Mouse (Mus musculus): ENCODE results near the gene Pcna.
"Not testable (repeated sequence)": the region's sequence is repeated elsewhere in the genome, so short reads cannot be mapped to it uniquely, and the experiment has no call there.

The Pcna gene

DNA sequence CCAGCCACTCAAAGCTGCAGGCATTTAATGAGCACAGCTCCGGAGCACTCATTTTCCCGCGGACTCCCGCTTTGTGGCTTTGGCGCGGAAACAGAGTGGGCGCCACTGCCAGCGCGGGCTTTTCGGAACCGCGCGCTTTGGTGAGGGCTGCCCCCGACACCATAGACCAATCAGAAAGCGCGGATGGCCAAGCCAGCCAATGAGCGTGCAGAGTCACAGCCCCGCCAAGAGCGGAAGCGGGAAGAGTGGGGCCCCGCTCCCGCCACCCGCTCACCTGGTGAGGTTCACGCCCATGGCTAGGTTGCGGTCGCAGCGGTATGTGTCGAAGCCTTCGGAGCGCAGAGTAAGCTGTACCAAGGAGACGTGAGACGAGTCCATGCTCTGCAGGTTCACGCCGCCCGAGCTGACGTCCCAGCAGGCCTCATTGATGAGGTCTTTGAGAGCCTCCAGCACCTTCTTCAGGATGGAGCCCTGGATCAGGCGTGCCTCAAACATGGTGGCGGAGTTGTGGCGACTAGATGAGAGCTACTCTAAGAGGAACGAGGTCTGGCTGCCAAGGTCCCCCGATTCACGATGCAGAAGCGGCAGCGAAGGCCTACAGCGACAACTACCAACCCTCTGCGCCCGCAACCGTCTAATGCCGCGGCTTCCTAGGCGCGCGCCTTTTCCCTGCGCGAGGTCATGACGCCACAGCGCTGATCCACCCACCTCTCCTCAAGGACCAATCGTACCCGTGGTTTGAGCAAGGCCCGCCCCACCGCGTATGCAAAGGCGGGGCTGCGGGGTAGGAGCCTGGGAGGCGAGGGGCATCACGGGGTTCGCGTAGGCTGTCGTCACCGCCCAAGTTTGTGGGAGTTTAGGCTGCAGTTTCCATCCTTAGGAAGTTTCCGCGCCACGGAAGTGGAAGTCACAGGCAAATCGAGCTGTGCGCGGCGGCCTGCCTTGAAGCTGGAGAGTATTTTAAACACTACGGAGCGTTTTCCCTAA, at the start of gene Pcna:
Gene Pcna (minus strand): TSS at position 773 of the 987 bp plus-strand sequence.
- peak; percentile 92 for DNase-seq (ENCODE audit: low spot score)

DNA sequence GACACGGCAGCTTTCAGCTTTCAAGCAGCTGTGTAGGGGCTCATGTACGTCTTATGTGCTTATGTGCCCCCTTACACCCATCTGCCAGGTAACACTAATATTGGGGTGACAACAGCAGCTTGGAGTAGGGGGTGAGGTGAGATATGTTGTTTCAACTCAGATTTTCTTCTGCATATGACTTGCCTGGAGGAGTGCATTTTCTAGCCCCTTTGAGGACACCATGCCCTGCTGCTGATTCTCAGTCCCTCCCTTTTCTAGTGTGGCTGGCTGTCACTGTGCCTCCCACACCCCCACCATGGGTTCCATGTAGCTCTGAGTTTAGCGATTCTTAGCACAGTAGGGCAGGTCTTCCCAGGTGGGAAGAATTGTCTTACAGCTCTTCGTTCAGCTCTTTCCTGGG, 48.3 kb upstream of the Pcna start:
- no peak for DNase-seq (ENCODE audit: low spot score)

- no peak for DNase-seq (ENCODE audit: low spot score)
Observed at GRCm38 (mm10) chr2:132298250-132298649, 45.1 kb upstream of the Pcna start.

DNA sequence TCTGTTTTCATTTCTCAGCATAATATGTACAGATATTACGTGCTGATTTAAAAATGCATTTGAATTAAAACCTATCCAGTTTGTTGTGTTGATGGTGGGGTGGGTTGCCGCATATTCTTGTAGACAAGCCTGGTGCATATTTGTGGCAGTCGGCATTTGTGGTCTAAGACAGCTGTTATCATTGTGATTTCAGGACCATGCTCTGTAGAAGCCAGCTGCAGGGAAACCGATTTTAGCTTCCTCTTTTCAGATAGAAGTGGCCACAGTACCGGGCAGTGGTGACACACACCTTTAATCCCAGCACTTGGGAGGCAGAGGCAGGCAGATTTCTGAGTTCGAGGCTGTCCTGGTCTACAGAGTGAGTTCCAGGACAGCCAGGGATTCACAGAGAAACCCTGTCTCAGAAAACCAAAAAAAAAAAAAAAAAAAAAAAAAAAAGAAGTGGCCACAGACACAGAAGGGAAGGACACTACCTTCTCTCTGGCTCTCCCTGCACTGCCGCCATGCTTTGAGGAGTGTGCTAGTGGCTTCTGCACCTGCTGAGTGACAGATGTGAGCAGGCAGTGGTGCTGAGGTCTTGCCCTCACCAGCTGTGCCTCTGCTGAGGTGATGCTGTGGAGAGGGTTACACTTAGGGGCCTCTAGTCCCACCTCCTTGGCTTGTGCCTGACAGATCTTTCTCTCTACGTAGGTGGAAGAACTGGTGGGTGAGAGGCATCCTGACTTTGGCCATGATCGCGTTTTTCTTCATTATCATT, 40.8 kb upstream of the Pcna start:
- no peak for DNase-seq (ENCODE audit: low spot score)

DNA sequence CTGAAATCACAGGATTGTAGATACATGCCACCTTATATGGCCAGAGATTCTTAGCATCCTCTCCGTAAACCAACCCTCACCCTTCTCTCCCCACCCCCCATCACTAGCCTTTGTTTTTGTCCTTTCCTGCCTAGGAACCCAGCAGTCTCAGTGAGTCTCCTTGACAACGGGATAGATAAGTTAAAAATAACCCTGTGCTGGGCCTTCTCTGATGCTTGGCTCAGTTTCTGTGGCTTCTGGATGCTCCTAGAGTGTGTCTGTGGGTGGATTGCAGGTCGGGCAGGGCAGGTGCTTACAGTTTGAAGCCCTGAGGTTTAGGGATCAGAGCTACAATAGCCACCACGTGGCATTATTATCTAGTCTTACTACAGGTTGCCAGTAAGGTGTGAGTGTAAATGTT, 39.0 kb upstream of the Pcna start:
- DNase-seq (ENCODE audit: low spot score): no peak

DNA sequence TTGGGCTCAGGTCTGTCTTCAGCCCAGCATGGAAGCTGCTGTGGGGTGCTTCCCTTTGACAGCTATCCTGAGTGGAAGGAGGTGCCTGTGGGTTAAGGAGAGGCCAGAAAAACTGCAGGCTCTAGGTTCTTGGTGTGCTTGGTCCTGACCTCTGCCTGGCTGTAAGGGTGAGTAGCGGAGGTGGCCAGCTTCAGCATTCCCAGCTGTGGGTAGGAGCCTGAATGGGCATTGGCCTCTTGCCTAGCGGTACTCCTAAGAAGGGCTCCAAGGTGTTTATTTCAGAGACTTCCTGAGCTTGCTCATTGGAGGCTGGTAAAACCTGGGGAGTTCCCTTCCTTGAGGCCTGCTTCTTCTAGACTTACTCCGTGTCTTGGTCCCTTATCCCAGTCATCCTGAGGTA, 38.2 kb upstream of the Pcna start:
- no peak for DNase-seq (ENCODE audit: low spot score)

DNA sequence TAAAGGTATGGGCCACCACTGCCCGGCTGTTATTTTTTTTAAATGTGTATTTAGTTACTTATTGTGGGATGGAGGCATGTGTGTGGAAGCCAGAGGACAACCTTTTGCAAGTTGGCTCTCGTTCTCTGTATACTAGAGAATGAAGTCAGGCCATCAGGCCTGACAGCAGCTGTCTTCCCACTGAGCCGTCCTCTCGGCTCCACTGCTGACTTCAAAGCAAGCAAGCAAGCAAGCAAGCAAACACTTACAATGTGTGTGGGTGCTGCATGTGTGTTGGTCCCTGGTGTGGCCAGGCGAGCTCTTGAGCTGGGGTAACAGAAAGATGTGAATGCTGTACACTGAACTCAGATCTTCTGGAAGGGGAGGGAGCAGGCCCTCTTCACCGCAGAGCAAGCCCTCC, 37.7 kb upstream of the Pcna start:
- no peak for DNase-seq (ENCODE audit: low spot score)

- not testable (repeated sequence) for DNase-seq (ENCODE audit: low spot score)
Observed at GRCm38 (mm10) chr2:132289213-132289612, 36.1 kb upstream of the Pcna start.

GRCm38 (mm10) chr2:132286376-132287076, 33.4 kb upstream of the Pcna start:
- DNase-seq (ENCODE audit: low spot score): no peak

DNA sequence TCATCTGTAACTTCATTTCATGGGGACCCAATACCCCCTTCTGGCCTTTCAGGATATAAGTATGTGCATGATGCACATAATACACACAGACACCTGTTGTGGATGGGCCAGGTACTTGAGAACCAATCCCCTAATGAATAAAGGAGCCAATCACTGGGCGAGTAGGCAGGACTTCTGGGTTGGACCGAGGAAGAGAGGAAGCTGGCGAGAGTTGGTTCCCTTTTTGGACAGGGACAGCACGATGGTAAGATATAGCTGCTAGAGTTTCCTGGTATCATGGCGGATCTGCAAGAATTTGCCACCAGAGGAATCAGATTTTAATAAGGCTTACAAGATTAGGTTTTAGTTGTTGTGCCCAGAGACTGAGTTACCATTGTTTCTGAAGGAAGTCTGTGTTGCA, 32.6 kb upstream of the Pcna start:
- DNase-seq (ENCODE audit: low spot score): not testable (repeated sequence)

DNA sequence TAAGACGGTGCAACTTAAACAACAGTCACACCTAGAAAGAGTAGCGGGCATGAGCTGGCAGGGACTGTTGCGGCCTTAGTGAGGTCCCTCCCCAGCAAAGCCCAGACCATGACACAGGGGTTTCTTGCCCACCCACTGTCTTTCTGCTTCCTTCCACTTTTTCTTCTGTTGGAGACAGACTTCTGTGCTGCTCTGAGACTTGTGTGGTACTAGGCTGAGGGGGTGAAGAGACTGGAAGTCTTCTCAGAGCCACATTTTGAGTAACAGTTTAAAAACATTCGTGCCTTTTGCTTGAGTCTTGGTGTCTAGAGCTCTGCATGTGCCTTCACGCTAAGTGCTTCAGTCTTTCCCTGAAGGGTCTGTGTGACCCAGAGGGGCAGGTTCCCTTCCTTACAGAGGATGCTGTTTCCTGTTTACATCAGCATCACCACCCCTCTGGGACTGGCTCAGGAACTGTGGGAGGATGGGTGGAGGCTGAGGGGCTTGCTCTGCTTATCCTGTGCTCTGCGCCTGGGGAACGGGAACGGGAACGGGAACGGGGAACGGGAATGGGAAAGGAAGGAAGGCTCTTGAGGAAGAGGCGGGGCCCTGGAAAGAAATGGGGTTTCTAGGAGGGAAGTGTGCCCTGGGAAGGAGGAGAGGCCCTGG, 31.5 kb upstream of the Pcna start:
- no peak for DNase-seq (ENCODE audit: low spot score)

DNA sequence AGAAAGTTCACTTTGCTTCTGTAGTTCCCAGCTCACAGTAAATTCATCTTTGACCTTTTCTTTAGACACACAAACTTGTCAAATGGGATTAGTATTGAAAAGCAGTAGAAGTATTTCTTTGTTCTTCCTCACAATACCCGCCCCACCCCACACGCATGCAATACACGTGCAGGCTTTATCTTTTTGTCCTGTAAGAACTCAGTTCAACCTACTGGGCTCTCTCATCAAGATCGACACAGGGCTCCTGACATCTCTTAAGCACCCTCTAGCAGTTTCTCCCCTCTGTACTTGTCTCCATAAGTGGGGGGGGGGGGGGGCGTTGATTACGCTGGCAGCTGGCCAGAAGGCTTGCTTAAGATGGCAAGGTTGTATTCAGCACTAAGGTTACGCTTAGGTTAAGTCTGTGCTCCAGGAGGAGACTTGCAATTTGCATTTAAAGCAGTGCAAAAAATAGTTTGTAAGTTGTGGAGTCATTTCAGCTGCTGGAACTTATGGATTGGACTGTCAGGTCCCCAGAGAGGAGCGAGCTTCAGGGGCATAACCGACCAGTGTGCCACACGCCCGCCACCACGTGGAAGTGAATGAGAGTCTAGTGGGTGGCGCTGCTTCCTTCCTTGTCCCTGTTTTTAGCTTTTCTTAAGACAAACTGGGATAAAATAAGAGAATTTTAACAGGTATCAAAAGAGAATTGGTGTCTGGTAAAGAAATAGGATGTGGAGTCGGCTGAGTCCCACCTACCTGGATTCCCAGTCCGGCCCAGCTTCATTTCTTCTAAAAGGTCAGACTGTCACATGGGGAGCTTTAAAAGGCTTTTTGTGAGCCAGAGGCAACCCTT, 30.3 kb upstream of the Pcna start:
- DNase-seq (ENCODE audit: low spot score): no peak

- DNase-seq (ENCODE audit: low spot score): no peak
Observed at GRCm38 (mm10) chr2:132282453-132283174, 29.5 kb upstream of the Pcna start.

DNA sequence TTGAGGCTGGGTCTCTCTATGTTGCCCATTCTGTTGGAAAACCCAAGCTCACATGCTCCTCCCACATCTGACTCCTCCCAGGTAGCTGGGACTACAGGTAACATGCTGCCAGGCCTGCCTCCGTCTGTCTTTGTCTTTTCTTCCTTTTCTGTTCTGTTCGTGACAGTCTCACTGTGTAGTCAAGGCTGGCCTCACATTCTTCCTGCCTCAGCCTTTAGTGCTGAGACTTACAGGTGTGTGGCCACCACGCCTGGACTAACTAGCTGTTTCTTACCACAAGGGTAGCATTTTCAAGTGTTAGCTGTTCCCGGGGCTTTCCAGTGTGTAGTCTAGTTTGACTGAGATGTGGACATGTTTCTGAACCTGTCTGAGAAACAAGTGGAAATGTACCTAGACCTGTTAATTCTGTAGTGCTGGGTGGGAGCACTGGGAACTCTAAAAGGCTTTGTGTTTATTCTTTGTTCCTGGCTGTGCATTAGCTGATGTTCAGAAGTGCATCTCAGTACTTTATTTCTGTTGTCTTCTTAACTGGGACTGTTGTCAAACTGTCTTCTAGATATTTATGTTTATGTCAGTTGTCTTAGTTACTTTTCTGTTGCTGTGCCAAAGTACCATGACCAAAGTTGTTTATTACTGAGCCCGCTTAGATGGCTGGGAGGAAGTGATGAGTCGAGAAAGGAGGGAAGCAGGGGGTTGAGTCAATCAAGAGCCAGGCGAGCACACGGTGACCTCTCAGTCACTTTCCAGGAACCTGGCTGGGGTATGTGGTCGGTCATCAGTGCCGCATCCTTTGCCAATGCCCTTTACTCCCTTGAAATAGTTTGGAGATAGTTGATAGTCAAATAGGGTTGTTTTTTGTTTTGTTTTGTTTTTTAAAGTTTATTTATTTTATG, 28.7 kb upstream of the Pcna start:
- no peak for DNase-seq (ENCODE audit: low spot score)

- DNase-seq (ENCODE audit: low spot score): no peak
Observed at GRCm38 (mm10) chr2:132280518-132281120, 27.5 kb upstream of the Pcna start.

- no peak for DNase-seq (ENCODE audit: low spot score)
Observed at GRCm38 (mm10) chr2:132279978-132280377, 26.9 kb upstream of the Pcna start.

DNA sequence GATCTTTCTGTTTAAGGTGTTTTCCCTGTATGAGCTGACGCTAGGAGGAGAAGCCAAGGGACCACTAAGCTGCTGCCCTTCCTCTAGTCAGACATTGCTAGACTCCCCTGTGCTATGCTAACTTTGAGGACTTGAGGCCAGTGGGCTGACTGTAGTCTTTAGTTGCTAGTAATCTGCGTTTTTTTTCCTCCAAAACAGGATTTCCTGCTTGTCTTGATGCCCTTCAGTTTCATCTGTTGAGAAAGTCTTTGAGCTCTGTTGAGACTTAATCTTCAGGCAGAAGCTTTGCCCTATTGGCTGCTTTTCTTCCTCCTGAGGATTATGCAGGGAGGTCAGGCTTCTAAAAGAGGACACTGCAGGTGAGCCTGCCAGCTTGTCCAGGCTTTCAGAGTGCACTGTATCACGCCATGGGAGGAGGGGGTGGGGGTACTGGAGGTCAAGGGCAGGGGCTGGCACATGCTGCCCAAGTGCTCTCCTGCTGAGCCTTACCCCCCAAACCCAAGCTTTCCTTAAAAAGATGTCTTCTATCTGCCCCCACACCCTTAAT, 26.3 kb upstream of the Pcna start:
- no peak for DNase-seq (ENCODE audit: low spot score)

- no peak for DNase-seq (ENCODE audit: low spot score)
Observed at GRCm38 (mm10) chr2:132278273-132278853, 25.2 kb upstream of the Pcna start.

All from urinary bladder, postnatal 25 days (tissue).